Comparison of ENCODE assay signal across 18 mouse cellular contexts in the genomic region with DNA sequence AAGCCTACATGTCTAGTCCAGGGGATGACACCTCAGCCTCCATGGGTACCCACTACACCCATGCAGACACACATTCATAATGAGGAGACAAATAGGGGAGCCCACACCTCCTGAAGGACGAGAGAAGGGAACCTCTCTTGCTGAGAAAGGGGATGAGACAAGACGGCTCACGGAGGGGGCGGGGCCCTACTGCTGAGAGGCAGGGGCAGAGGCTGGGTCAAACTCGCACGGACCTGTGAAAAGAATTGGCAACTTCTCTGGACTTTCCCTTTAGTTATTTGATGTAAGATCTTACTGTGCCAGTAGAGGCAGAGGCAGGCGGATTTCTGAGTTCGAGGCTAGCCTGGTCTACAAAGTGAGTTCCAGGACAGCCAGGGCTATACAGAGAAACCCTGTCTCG. TPM values are rescaled to one million over a fixed set of nuclear protein-coding genes. Genes with fewer than 3 reads are reported as not detected.
"Had no signal": no experiment of that assay in that cellular context is flagged by ENCODE, and none has a peak within 500 bp of the region (broad histone marks: within the 10 kb centered on the region; RNA-seq: fewer than 3 reads in every experiment).

No protein-coding gene starts in this region.

- DNase-seq: kidney, adult 11 months; kidney, adult 9 months; lung, adult 18-20 months; lung, postnatal 4 days; midbrain, embryonic 14.5 days; right cerebral cortex, adult 18-20 months; right cerebral cortex, postnatal 25 days; thymus, adult 2 months; thymus, postnatal 36 days had no signal

- H3K4me2 ChIP-seq: neural tube, embryonic 15.5 days had no signal

- H3K27ac ChIP-seq: kidney, postnatal 0 days; layer of hippocampus, adult 2 months; limb, embryonic 10.5 days; midbrain, embryonic 10.5 days; neural tube, embryonic 15.5 days had no signal

- H3K27me3 ChIP-seq: neural tube, embryonic 15.5 days had no signal

- ATAC-seq: lung, postnatal 0 days had no signal

- H3K9ac ChIP-seq: neural tube, embryonic 15.5 days had no signal

- H3K4me3 ChIP-seq: layer of hippocampus, adult 2 months; limb, embryonic 10.5 days; midbrain, embryonic 10.5 days; myocyte; neural tube, embryonic 15.5 days had no signal

- H3K9me3 ChIP-seq: limb, embryonic 10.5 days; midbrain, embryonic 10.5 days; neural tube, embryonic 15.5 days had no signal

RNA-seq across cellular contexts. Expression of a gene that starts 13.4 kb away (rescaled TPM):
- total RNA-seq: megakaryocyte, adult 5-6 weeks had no signal
- polyA plus RNA-seq: small intestine, adult 2 months had no signal
